Mouse (Mus musculus) right cerebral cortex, postnatal 36 days (tissue): Measurements from ENCODE around the gene Efcab9.

Experiments used
- DNase-seq, 2 experiments: peaks; one replicate each; pipeline ENCODE4 v3.0.0; 2022; ENCODE audit warnings: low spot score in 2 of 2, mixed read lengths in 1 of 2

The Efcab9 gene

GRCm38 (mm10) chr11:32556333-32556990 lies 24.6 kb upstream of the Efcab9 start:
- no peak for DNase-seq

GRCm38 (mm10) chr11:32555103-32555689 lies 23.3 kb upstream of the Efcab9 start:
- no peak for DNase-seq

GRCm38 (mm10) chr11:32554141-32555091 lies 22.5 kb upstream of the Efcab9 start:
- no peak for DNase-seq

- DNase-seq: no peak
These were observed 21.6 kb upstream of the Efcab9 start for GRCm38 (mm10) chr11:32553311-32554140.

GRCm38 (mm10) chr11:32552401-32553090 lies 20.7 kb upstream of the Efcab9 start:
- no peak for DNase-seq

- DNase-seq: no peak
These were observed 19.9 kb upstream of the Efcab9 start for GRCm38 (mm10) chr11:32551579-32552297.

GRCm38 (mm10) chr11:32551056-32551455 lies 19.2 kb upstream of the Efcab9 start:
- DNase-seq: no peak

- no peak for DNase-seq
These were observed 18.2 kb upstream of the Efcab9 start for GRCm38 (mm10) chr11:32550102-32550501.

GRCm38 (mm10) chr11:32549236-32549635 lies 17.4 kb upstream of the Efcab9 start:
- DNase-seq: no peak

- no peak for DNase-seq
These were observed 16.4 kb upstream of the Efcab9 start for GRCm38 (mm10) chr11:32548240-32548639.

- no peak for DNase-seq
These were observed 15.6 kb upstream of the Efcab9 start for GRCm38 (mm10) chr11:32547391-32547947.

GRCm38 (mm10) chr11:32546483-32546882 lies 14.6 kb upstream of the Efcab9 start:
- DNase-seq: no peak

- no peak for DNase-seq
These were observed 13.7 kb upstream of the Efcab9 start for GRCm38 (mm10) chr11:32545605-32546004.

GRCm38 (mm10) chr11:32544497-32544896 lies 12.6 kb upstream of the Efcab9 start:
- DNase-seq: no peak

GRCm38 (mm10) chr11:32544041-32544440 lies 12.2 kb upstream of the Efcab9 start:
- no peak for DNase-seq

- no peak for DNase-seq
These were observed 11.0 kb upstream of the Efcab9 start for GRCm38 (mm10) chr11:32542687-32543411.

- DNase-seq: no peak
These were observed 10.3 kb upstream of the Efcab9 start for GRCm38 (mm10) chr11:32542181-32542580.

- no peak for DNase-seq
These were observed 8.6 kb upstream of the Efcab9 start for GRCm38 (mm10) chr11:32540463-32540862.

GRCm38 (mm10) chr11:32539717-32540116 lies 7.8 kb upstream of the Efcab9 start:
- no peak for DNase-seq
